Mouse (Mus musculus) thymus, adult 2 months (tissue): ENCODE results near the gene Pan3.

ENCODE experiments used
- CTCF ChIP-seq: fragments of 200-500 bp; IDR thresholded peaks from 2 replicates; pipeline ENCODE4 v1.5.1; 2012; ENCODE audit warnings: mild to moderate bottlenecking, control low read depth, low read length, moderate library complexity, borderline replicate concordance; ENCODE audit not compliant: control insufficient read depth, poor library complexity, insufficient read depth; ENCODE audit errors: extremely low read depth
- POLR2A ChIP-seq: fragments of 200-500 bp; IDR thresholded peaks from 2 replicates; pipeline ENCODE4 v1.6.1; 2012; ENCODE audit warnings: mild to moderate bottlenecking, low read length, control low read depth, moderate library complexity; ENCODE audit not compliant: control insufficient read depth, poor library complexity, insufficient read depth; ENCODE audit errors: extremely low read depth

DNA sequence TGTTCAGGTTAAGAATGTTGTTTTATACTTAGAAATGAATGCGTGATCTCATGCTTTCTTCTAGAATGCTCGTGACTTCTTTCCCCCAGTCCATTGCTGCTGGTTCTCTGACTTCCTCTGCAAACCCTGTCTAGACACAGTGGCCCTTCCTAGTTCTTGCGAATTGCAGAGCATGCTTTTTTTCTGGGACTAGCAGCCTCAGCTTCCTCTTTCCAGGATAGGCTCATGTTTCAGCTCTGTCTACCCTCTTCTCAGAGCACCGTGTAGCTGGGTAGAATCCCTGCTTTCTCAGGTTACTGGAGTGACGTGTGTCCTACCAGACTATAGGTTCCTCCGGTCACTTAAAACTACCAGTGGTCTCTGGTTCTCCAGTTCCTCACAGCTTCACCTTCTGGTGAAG, 112.3 kb downstream of the Pan3 start:
- TF ChIP-seq CTCF (no peak), POLR2A (no peak)
